Mouse (Mus musculus) liver, adult 2 months (tissue): ENCODE data around the gene Rnf5.

ENCODE experiments used
- CTCF ChIP-seq: fragments of 200-500 bp; IDR thresholded peaks from 2 replicates; pipeline ENCODE4 v1.5.1; 2011; ENCODE audit warnings: low read depth, low read length, control low read depth
- POLR2A ChIP-seq: fragments of 200-500 bp; IDR thresholded peaks from 2 replicates; pipeline ENCODE4 v1.6.1; 2011; ENCODE audit warnings: low read length, control low read depth; ENCODE audit not compliant: insufficient read depth; ENCODE audit errors: extremely low read depth

GRCm38 (mm10) chr17:34613830-34614229 lies 10.3 kb upstream of the Rnf5 start:
- TF ChIP-seq POLR2A (no peak), CTCF (no peak)
